Mouse (Mus musculus) kidney, postnatal 4 days (tissue): ENCODE results near the gene Shisal2b.
"Not testable (repeated sequence)": the region's sequence is repeated elsewhere in the genome, so short reads cannot be mapped to it uniquely, and the experiment has no call there.

Source experiments
- DNase-seq, 2 experiments: peaks; one replicate each; pipeline ENCODE4 v3.0.0; 2021; ENCODE audit warnings: mixed read lengths in 2 of 2

Gene Shisal2b

GRCm38 (mm10) chr13:104863127-104863979 lies at the start of gene Shisal2b:
Shisal2b (minus strand) TSS chr13:104863893.
- DNase-seq: peak; percentile 46 to 62

GRCm38 (mm10) chr13:104911626-104912025 lies 47.9 kb upstream of the Shisal2b start:
- DNase-seq: not testable (repeated sequence)

- DNase-seq: not testable (repeated sequence)
These were observed 47.3 kb upstream of the Shisal2b start for GRCm38 (mm10) chr13:104911006-104911405.

- peak; percentile 32 to 39 for DNase-seq
These were observed 45.0 kb upstream of the Shisal2b start for GRCm38 (mm10) chr13:104908691-104909090.

GRCm38 (mm10) chr13:104894771-104895170 lies 31.1 kb upstream of the Shisal2b start:
- DNase-seq: no peak

- DNase-seq: no peak
These were observed 28.6 kb upstream of the Shisal2b start for GRCm38 (mm10) chr13:104892337-104892736.

GRCm38 (mm10) chr13:104886308-104887032 lies 22.8 kb upstream of the Shisal2b start:
- DNase-seq: no peak

- DNase-seq: no peak
These were observed 20.0 kb upstream of the Shisal2b start for GRCm38 (mm10) chr13:104883566-104884249.

GRCm38 (mm10) chr13:104878508-104878907 lies 14.8 kb upstream of the Shisal2b start:
- no peak for DNase-seq

- DNase-seq: no peak
These were observed 6.2 kb upstream of the Shisal2b start for GRCm38 (mm10) chr13:104869907-104870306.

GRCm38 (mm10) chr13:104866726-104867125 lies 3.0 kb upstream of the Shisal2b start:
- DNase-seq: no peak

- no peak for DNase-seq
These were observed 10.0 kb downstream of the Shisal2b start for GRCm38 (mm10) chr13:104853645-104854044.

- DNase-seq: no peak
These were observed 20.2 kb downstream of the Shisal2b start for GRCm38 (mm10) chr13:104843295-104844089.

GRCm38 (mm10) chr13:104841937-104842336 lies 21.8 kb downstream of the Shisal2b start:
- DNase-seq: no peak

- no peak for DNase-seq
These were observed 26.1 kb downstream of the Shisal2b start for GRCm38 (mm10) chr13:104837628-104838027.

- DNase-seq: no peak
These were observed 30.9 kb downstream of the Shisal2b start for GRCm38 (mm10) chr13:104832811-104833210.

GRCm38 (mm10) chr13:104825470-104825869 lies 38.2 kb downstream of the Shisal2b start:
- no peak for DNase-seq

GRCm38 (mm10) chr13:104822411-104822838 lies 41.3 kb downstream of the Shisal2b start:
- peak; percentile 3 to 15 for DNase-seq

- no peak for DNase-seq
These were observed 41.8 kb downstream of the Shisal2b start for GRCm38 (mm10) chr13:104821908-104822307.

- no peak for DNase-seq
These were observed 42.5 kb downstream of the Shisal2b start for GRCm38 (mm10) chr13:104821192-104821591.

- DNase-seq: peak in 1 of 2 experiments; percentile 6
These were observed 46.0 kb downstream of the Shisal2b start for GRCm38 (mm10) chr13:104817696-104818095.
